Mouse (Mus musculus): ENCODE results near the gene Gprin1. TPM values are rescaled to one million over a fixed set of nuclear protein-coding genes. Genes with fewer than 3 reads are reported as not detected.

The Gprin1 gene
- polyA plus RNA-seq, 1 experiment: 0.11 TPM

- H3K36me3 ChIP-seq (ENCODE audit: control insufficient read depth, insufficient read depth): no peaks in the 10 kb centered on the region
- no peak for TF ChIP-seq REST (IDR thresholded peaks at IDR 0.05; ENCODE audit: insufficient read depth, insufficient read length)
- peak in 1 of 3 experiments; percentile 17 for TF ChIP-seq MYOD1 (IDR thresholded peaks at IDR 0.05; ENCODE audit: control insufficient read depth in 1 of 3, insufficient read length in 2 of 3, low read depth in 2 of 3)
- TF ChIP-seq POLR2AphosphoS2 (IDR thresholded peaks at IDR 0.05; ENCODE audit: insufficient read length, low read depth): no peak
- no peak for TF ChIP-seq MYOG (IDR thresholded peaks at IDR 0.05; ENCODE audit: control insufficient read depth in 1 of 3, insufficient read depth in 1 of 3, insufficient read length in 2 of 3, low read depth in 2 of 3)
- no peak overlapping the region for H3ac ChIP-seq (ENCODE audit: control insufficient read depth, insufficient read length)
- H3K4me3 ChIP-seq: peak overlapping the region; percentile 1
- peaks cover 23% of the 10 kb centered on the region for H3K27me3 ChIP-seq (ENCODE audit: control insufficient read depth, insufficient read depth, insufficient read length)
- peak overlapping the region; percentile 77 for H3K4me2 ChIP-seq (ENCODE audit: low read depth)
- H3K79me2 ChIP-seq (ENCODE audit: control insufficient read depth, insufficient read depth): no peaks in the 10 kb centered on the region
Observed at GRCm38 (mm10) chr13:54757093-54757830, 7.6 kb upstream of the Gprin1 start.

- no peak overlapping the region for H3K4me2 ChIP-seq (ENCODE audit: low read depth)
- no peak overlapping the region for H3ac ChIP-seq (ENCODE audit: control insufficient read depth, insufficient read length)
- TF ChIP-seq CEBPB (IDR thresholded peaks at IDR 0.05; ENCODE audit: insufficient read depth, poor library complexity, severe bottlenecking) (no peak), POLR2AphosphoS2 (IDR thresholded peaks at IDR 0.05; ENCODE audit: insufficient read length, low read depth) (no peak), SRF (IDR thresholded peaks at IDR 0.05; ENCODE audit: control insufficient read depth, insufficient read length, low read depth) (no peak), MYOD1 (IDR thresholded peaks at IDR 0.05; ENCODE audit: control insufficient read depth in 1 of 3, insufficient read length in 2 of 3, low read depth in 2 of 3) (no peak), TCF12 (IDR thresholded peaks at IDR 0.05; ENCODE audit: insufficient read depth, poor library complexity, severe bottlenecking) (no peak), USF1 (IDR thresholded peaks at IDR 0.05; ENCODE audit: low read depth) (no peak), REST (IDR thresholded peaks at IDR 0.05; ENCODE audit: insufficient read depth, insufficient read length) (no peak), POLR2A (IDR thresholded peaks at IDR 0.05; ENCODE audit: insufficient read length, low read depth) (no peak), MAX (IDR thresholded peaks at IDR 0.05; ENCODE audit: low read depth) (no peak), TCF3 (IDR thresholded peaks at IDR 0.05; ENCODE audit: insufficient read length, low read depth) (no peak), E2F4 (IDR thresholded peaks at IDR 0.05; ENCODE audit: insufficient read depth) (no peak), MYOG (IDR thresholded peaks at IDR 0.05; ENCODE audit: control insufficient read depth in 1 of 3, insufficient read depth in 1 of 3, insufficient read length in 2 of 3, low read depth in 2 of 3) (no peak)
- H3K79me2 ChIP-seq (ENCODE audit: control insufficient read depth, insufficient read depth): no peaks in the 10 kb centered on the region
- H3K27me3 ChIP-seq (ENCODE audit: control insufficient read depth, insufficient read depth, insufficient read length): peaks cover 15% of the 10 kb centered on the region
- H3K4me3 ChIP-seq: no peak overlapping the region
- no peaks in the 10 kb centered on the region for H3K36me3 ChIP-seq (ENCODE audit: control insufficient read depth, insufficient read depth)
Observed at GRCm38 (mm10) chr13:54756156-54756712, 6.6 kb upstream of the Gprin1 start.

GRCm38 (mm10) chr13:54755201-54755830 is 5.6 kb upstream of the Gprin1 start:
- H3K4me3 ChIP-seq: no peak overlapping the region
- no peaks in the 10 kb centered on the region for H3K36me3 ChIP-seq (ENCODE audit: control insufficient read depth, insufficient read depth)
- TF ChIP-seq USF1 (IDR thresholded peaks at IDR 0.05; ENCODE audit: low read depth): no peak
- TF ChIP-seq POLR2A (IDR thresholded peaks at IDR 0.05; ENCODE audit: insufficient read length, low read depth): no peak
- no peak for TF ChIP-seq POLR2AphosphoS2 (IDR thresholded peaks at IDR 0.05; ENCODE audit: insufficient read length, low read depth)
- TF ChIP-seq E2F4 (IDR thresholded peaks at IDR 0.05; ENCODE audit: insufficient read depth): no peak
- no peak for TF ChIP-seq TCF3 (IDR thresholded peaks at IDR 0.05; ENCODE audit: insufficient read length, low read depth)
- TF ChIP-seq CEBPB (IDR thresholded peaks at IDR 0.05; ENCODE audit: insufficient read depth, poor library complexity, severe bottlenecking): no peak
- H3K27me3 ChIP-seq (ENCODE audit: control insufficient read depth, insufficient read depth, insufficient read length): peaks cover 10% of the 10 kb centered on the region
- no peak overlapping the region for H3K4me2 ChIP-seq (ENCODE audit: low read depth)
- no peaks in the 10 kb centered on the region for H3K79me2 ChIP-seq (ENCODE audit: control insufficient read depth, insufficient read depth)
- no peak overlapping the region for H3ac ChIP-seq (ENCODE audit: control insufficient read depth, insufficient read length)

- TF ChIP-seq TCF12 (IDR thresholded peaks at IDR 0.05; ENCODE audit: insufficient read depth, poor library complexity, severe bottlenecking): no peak
- no peak for TF ChIP-seq TCF3 (IDR thresholded peaks at IDR 0.05; ENCODE audit: insufficient read length, low read depth)
- TF ChIP-seq REST (IDR thresholded peaks at IDR 0.05; ENCODE audit: insufficient read depth, insufficient read length): no peak
- peak; percentile 35 to 88 (median 60) for TF ChIP-seq MYOG (IDR thresholded peaks at IDR 0.05; ENCODE audit: control insufficient read depth in 1 of 3, insufficient read depth in 1 of 3, insufficient read length in 2 of 3, low read depth in 2 of 3)
- peak in 2 of 3 experiments; percentile 64 to 82 for TF ChIP-seq MYOD1 (IDR thresholded peaks at IDR 0.05; ENCODE audit: control insufficient read depth in 1 of 3, insufficient read length in 2 of 3, low read depth in 2 of 3)
Observed at GRCm38 (mm10) chr13:54754169-54755080, 4.8 kb upstream of the Gprin1 start.

More at GRCm38 (mm10) chr13:54754169-54755080, 4.8 kb upstream of the Gprin1 start:
- Histone ChIP-seq H3K4me3 (no peak overlapping the region), H3K79me2 (ENCODE audit: control insufficient read depth, insufficient read depth) (no peaks in the 10 kb centered on the region), H3K27me3 (ENCODE audit: control insufficient read depth, insufficient read depth, insufficient read length) (peaks cover 8% of the 10 kb centered on the region), H3K4me2 (ENCODE audit: low read depth) (peak overlapping the region; percentile 75), H3ac (ENCODE audit: control insufficient read depth, insufficient read length) (no peak overlapping the region), H3K36me3 (ENCODE audit: control insufficient read depth, insufficient read depth) (no peaks in the 10 kb centered on the region)

Measured in myocyte (in vitro differentiated cells).